Mouse (Mus musculus) midbrain, postnatal 0 days (tissue): ENCODE data around the gene 4921524J17Rik. TPM values are rescaled to one million over a fixed set of nuclear protein-coding genes. Genes with fewer than 3 reads are reported as not detected.

Experiments
- ATAC-seq: fragments of 200-750 bp; cut with Nextera tagmentation; 2 replicates; pipeline ENCODE4 v1.8.0; 2017; ENCODE audit warnings: moderate number of reproducible peaks, mild to moderate bottlenecking, moderate TSS enrichment, moderate library complexity; ENCODE audit not compliant: low FRiP score
- DNase-seq: peaks from one replicate; pipeline ENCODE4 v3.0.0-alpha.2; 2015; ENCODE audit warnings: low spot score
- H3K27ac ChIP-seq: fragments of 300-500 bp; sonication (generic); 2 replicates; pipeline ENCODE4 v1.5.1; 2014; ENCODE audit warnings: low read depth, mild to moderate bottlenecking, low read length, mixed read lengths
- H3K27me3 ChIP-seq: fragments of 300-500 bp; sonication (generic); 2 replicates; pipeline ENCODE4 v1.6.1; 2014; ENCODE audit warnings: low read length, control low read depth, mixed read lengths; ENCODE audit not compliant: insufficient read depth
- H3K36me3 ChIP-seq: fragments of 300-500 bp; sonication (generic); 2 replicates; pipeline ENCODE4 v1.6.1; 2014; ENCODE audit warnings: low read length, control low read depth, mixed read lengths; ENCODE audit not compliant: insufficient read depth
- H3K4me1 ChIP-seq: fragments of 300-500 bp; sonication (generic); 2 replicates; pipeline ENCODE4 v1.6.1; 2014; ENCODE audit warnings: mild to moderate bottlenecking, control low read depth, antibody characterized with exemption, low read length, mixed read lengths; ENCODE audit not compliant: insufficient read depth
- H3K4me2 ChIP-seq: fragments of 300-500 bp; sonication (generic); 2 replicates; pipeline ENCODE4 v1.6.1; 2014; ENCODE audit warnings: low read depth, mild to moderate bottlenecking, low read length, mixed read lengths; ENCODE audit not compliant: poor library complexity, severe bottlenecking
- H3K4me3 ChIP-seq: fragments of 300-500 bp; sonication (generic); 2 replicates; pipeline ENCODE4 v1.5.1; 2014; ENCODE audit warnings: low read depth, mild to moderate bottlenecking, low read length, moderate library complexity
- H3K9ac ChIP-seq: fragments of 300-500 bp; sonication (generic); replicated peaks from 2 replicates; pipeline ENCODE4 v1.6.1; 2014; ENCODE audit warnings: mild to moderate bottlenecking, low read length, moderate library complexity, mixed read lengths; ENCODE audit not compliant: poor library complexity, severe bottlenecking
- H3K9me3 ChIP-seq: fragments of 300-500 bp; sonication (generic); 2 replicates; pipeline ENCODE4 v1.6.1; 2016; ENCODE audit warnings: low read length, control low read depth
- CTCF ChIP-seq: IDR thresholded peaks from 2 replicates; pipeline ENCODE4 v1.5.1; 2016; ENCODE audit warnings: antibody characterized with exemption, mild to moderate bottlenecking
- WGBS: fragments of 180-500 bp; shearing (Covaris S2); extraction: QIAGEN DNeasy Blood & Tissue Kit; methylation state at CpG from one replicate; pipeline ENCODE4 v1.1.7; 2014; 5-methylcytosine and 5-hydroxymethylcytosine counted together
- polyA plus RNA-seq: library from polyadenylated mRNA; unstranded; fragments of >200 nt; fragmentation: Nextera tagmentation; extraction: Ambion mirVana; gene quantifications from 2 replicates; pipeline ENCODE4 v1.2.1, GENCODE M21; 2015
- total RNA-seq: library from RNA; depleted of rRNA; stranded (reverse); fragments of >200 nt; gene quantifications from 2 replicates; pipeline ENCODE4 v1.2.3, GENCODE M21; 2014

Gene 4921524J17Rik
- total and polyA plus RNA-seq, 2 experiments from 2014 or later: 17.9 to 48.0 TPM

- Histone ChIP-seq H3K9ac (no peak overlapping the region), H3K4me2 (no peak overlapping the region), H3K27me3 (no peaks in the 10 kb centered on the region), H3K27ac (no peak overlapping the region), H3K9me3 (no peaks in the 10 kb centered on the region), H3K4me1 (peaks cover 12% of the 10 kb centered on the region), H3K4me3 (no peak overlapping the region), H3K36me3 (no peaks in the 10 kb centered on the region)
- no peak for ATAC-seq
- TF ChIP-seq CTCF: no peak
- 73% methylated on average over 4 of the region's 4 CpGs for WGBS
- DNase-seq: no peak
Observed at GRCm38 (mm10) chr8:85427026-85427425, 5.6 kb downstream of the 4921524J17Rik start.

- Histone ChIP-seq H3K9ac (no peak overlapping the region), H3K36me3 (no peaks in the 10 kb centered on the region), H3K27me3 (no peaks in the 10 kb centered on the region), H3K4me3 (no peak overlapping the region), H3K4me2 (no peak overlapping the region), H3K4me1 (no peaks in the 10 kb centered on the region), H3K27ac (no peak overlapping the region), H3K9me3 (no peaks in the 10 kb centered on the region)
- WGBS: 93% methylated on average over 1 of the region's 1 CpGs
- ATAC-seq: no peak
- TF ChIP-seq CTCF: no peak
- DNase-seq: no peak
Observed at GRCm38 (mm10) chr8:85421329-85421728, 11.3 kb downstream of the 4921524J17Rik start.

- no peak overlapping the region for H3K27ac ChIP-seq
- H3K4me2 ChIP-seq: no peak overlapping the region
- 83% methylated on average over 3 of the region's 3 CpGs for WGBS
- no peak overlapping the region for H3K4me3 ChIP-seq
- H3K4me1 ChIP-seq: no peaks in the 10 kb centered on the region
- no peak overlapping the region for H3K9ac ChIP-seq
- no peaks in the 10 kb centered on the region for H3K9me3 ChIP-seq
- H3K27me3 ChIP-seq: no peaks in the 10 kb centered on the region
- ATAC-seq: no peak
- 0 out of 2 replicates have a peak, but pooled peaks cover 2% of the 10 kb centered on the region for H3K36me3 ChIP-seq
- TF ChIP-seq CTCF: no peak
- no peak for DNase-seq
Observed at GRCm38 (mm10) chr8:85408526-85408925, 24.1 kb downstream of the 4921524J17Rik start.

GRCm38 (mm10) chr8:85408053-85408505 is 24.6 kb downstream of the 4921524J17Rik start:
- Histone ChIP-seq H3K9ac (no peak overlapping the region), H3K4me3 (no peak overlapping the region), H3K36me3 (0 out of 2 replicates have a peak, but pooled peaks cover 2% of the 10 kb centered on the region), H3K4me2 (no peak overlapping the region), H3K27me3 (no peaks in the 10 kb centered on the region), H3K9me3 (no peaks in the 10 kb centered on the region), H3K4me1 (no peaks in the 10 kb centered on the region), H3K27ac (no peak overlapping the region)
- 65% methylated on average over 7 of the region's 7 CpGs for WGBS
- TF ChIP-seq CTCF: peak; percentile 69
- peak; percentile 36 for DNase-seq
- ATAC-seq: no peak

GRCm38 (mm10) chr8:85405961-85406360 is 26.7 kb downstream of the 4921524J17Rik start:
- no peak overlapping the region for H3K9ac ChIP-seq
- 0 out of 2 replicates have a peak, but pooled peaks cover 2% of the 10 kb centered on the region for H3K36me3 ChIP-seq
- no peak for TF ChIP-seq CTCF
- no peak for DNase-seq
- H3K4me3 ChIP-seq: no peak overlapping the region
- H3K4me1 ChIP-seq: no peaks in the 10 kb centered on the region
- no peaks in the 10 kb centered on the region for H3K27me3 ChIP-seq
- no peaks in the 10 kb centered on the region for H3K9me3 ChIP-seq
- H3K27ac ChIP-seq: no peak overlapping the region
- WGBS: 71% methylated on average over 10 of the region's 10 CpGs
- no peak overlapping the region for H3K4me2 ChIP-seq
- ATAC-seq: no peak

- H3K9ac ChIP-seq: no peak overlapping the region
- 52% methylated on average over 3 of the region's 3 CpGs for WGBS
- H3K27me3 ChIP-seq: no peaks in the 10 kb centered on the region
- no peak overlapping the region for H3K4me2 ChIP-seq
- no peaks in the 10 kb centered on the region for H3K4me1 ChIP-seq
- no peak overlapping the region for H3K4me3 ChIP-seq
- no peak for ATAC-seq
- H3K27ac ChIP-seq: no peak overlapping the region
- DNase-seq: no peak
- TF ChIP-seq CTCF: no peak
- H3K36me3 ChIP-seq: 0 out of 2 replicates have a peak, but pooled peaks cover 2% of the 10 kb centered on the region
- H3K9me3 ChIP-seq: no peaks in the 10 kb centered on the region
Observed at GRCm38 (mm10) chr8:85405418-85405817, 27.2 kb downstream of the 4921524J17Rik start.
